Mouse (Mus musculus): ENCODE data around the gene Auts2.

The Auts2 gene

GRCm38 (mm10) chr5:132268351-132268967 lies 274.7 kb downstream of the Auts2 start:
- in situ Hi-C loops (cut with MboI, MseI) = no loop called here

- in situ Hi-C loops (cut with MboI, MseI) = no loop called here
These were observed 278.1 kb downstream of the Auts2 start for GRCm38 (mm10) chr5:132265015-132265414.

- in situ Hi-C loops (cut with MboI, MseI) = no loop called here
These were observed 281.4 kb downstream of the Auts2 start for GRCm38 (mm10) chr5:132261750-132262149.

- in situ Hi-C loops (cut with MboI, MseI) = no loop called here
These were observed 284.3 kb downstream of the Auts2 start for GRCm38 (mm10) chr5:132258882-132259281.

- in situ Hi-C loops (cut with MboI, MseI) = no loop called here
These were observed 287.6 kb downstream of the Auts2 start for GRCm38 (mm10) chr5:132255579-132255978.

GRCm38 (mm10) chr5:132249523-132249922 lies 293.6 kb downstream of the Auts2 start:
- in situ Hi-C loops (cut with MboI, MseI) = no loop called here

GRCm38 (mm10) chr5:132248069-132248468 lies 295.1 kb downstream of the Auts2 start:
- in situ Hi-C loops (cut with MboI, MseI) = no loop called here

- in situ Hi-C loops (cut with MboI, MseI) = no loop called here
These were observed 307.7 kb downstream of the Auts2 start for GRCm38 (mm10) chr5:132235460-132235859.

GRCm38 (mm10) chr5:132234471-132234870 lies 308.7 kb downstream of the Auts2 start:
- in situ Hi-C loops (cut with MboI, MseI) = no loop called here

GRCm38 (mm10) chr5:132231280-132232047 lies 311.7 kb downstream of the Auts2 start:
- in situ Hi-C loops (cut with MboI, MseI) = no loop called here

- in situ Hi-C loops (cut with MboI, MseI) = no loop called here
These were observed 313.3 kb downstream of the Auts2 start for GRCm38 (mm10) chr5:132229644-132230357.

GRCm38 (mm10) chr5:132229023-132229422 lies 314.1 kb downstream of the Auts2 start:
- in situ Hi-C loops (cut with MboI, MseI) = no loop called here

GRCm38 (mm10) chr5:132220376-132220930 lies 322.7 kb downstream of the Auts2 start:
- in situ Hi-C loops (cut with MboI, MseI) = no loop called here

GRCm38 (mm10) chr5:132216143-132216542 lies 327.0 kb downstream of the Auts2 start:
- in situ Hi-C loops (cut with MboI, MseI) = no loop called here

- in situ Hi-C loops (cut with MboI, MseI) = no loop called here
These were observed 330.7 kb downstream of the Auts2 start for GRCm38 (mm10) chr5:132212446-132212845.

GRCm38 (mm10) chr5:132209694-132210093 lies 333.4 kb downstream of the Auts2 start:
- in situ Hi-C loops (cut with MboI, MseI) = no loop called here

GRCm38 (mm10) chr5:132206220-132206619 lies 336.9 kb downstream of the Auts2 start:
- in situ Hi-C loops (cut with MboI, MseI) = no loop called here

GRCm38 (mm10) chr5:132203846-132204245 lies 339.3 kb downstream of the Auts2 start:
- in situ Hi-C loops (cut with MboI, MseI) = no loop called here

GRCm38 (mm10) chr5:132201077-132201645 lies 342.0 kb downstream of the Auts2 start:
- in situ Hi-C loops (cut with MboI, MseI) = no loop called here

- in situ Hi-C loops (cut with MboI, MseI) = no loop called here
These were observed 342.5 kb downstream of the Auts2 start for GRCm38 (mm10) chr5:132200595-132200994.

GRCm38 (mm10) chr5:132195048-132195533 lies 348.1 kb downstream of the Auts2 start:
- in situ Hi-C loops (cut with MboI, MseI) = no loop called here

GRCm38 (mm10) chr5:132190190-132190589 lies 353.0 kb downstream of the Auts2 start:
- in situ Hi-C loops (cut with MboI, MseI) = no loop called here
